Mouse (Mus musculus) heart, adult 2 months (tissue): ENCODE results near the gene 4931408C20Rik.

Experiments used
- CTCF ChIP-seq: fragments of 200-600 bp; IDR thresholded peaks from 2 replicates; pipeline ENCODE4 v1.8.1; 2022; ENCODE audit warnings: antibody characterized with exemption, mild to moderate bottlenecking, moderate library complexity
- POLR2A ChIP-seq: fragments of 200-500 bp; IDR thresholded peaks from 2 replicates; pipeline ENCODE4 v1.6.1; 2011; ENCODE audit warnings: mild to moderate bottlenecking, low read depth, low read length, control low read depth; ENCODE audit not compliant: insufficient read depth

GRCm38 (mm10) chr1:26686842-26687760 is at the start of gene 4931408C20Rik:
- TF ChIP-seq POLR2A (no peak), CTCF (no peak)
